Mouse (Mus musculus) forebrain, embryonic 10.5 days (tissue): ENCODE data around the gene Lypd6b. TPM values are rescaled to one million over a fixed set of nuclear protein-coding genes. Genes with fewer than 3 reads are reported as not detected.

Source experiments
- DNase-seq: peaks from one replicate; pipeline ENCODE4 v3.0.0-alpha.2; 2017; ENCODE audit warnings: low spot score; ENCODE audit errors: extremely low spot score
- H3K27ac ChIP-seq: fragments of 300-500 bp; sonication (generic); 2 replicates; pipeline ENCODE4 v1.5.1; 2016; ENCODE audit warnings: mild to moderate bottlenecking
- H3K27me3 ChIP-seq: fragments of 300-500 bp; sonication (generic); 2 replicates; pipeline ENCODE4 v1.6.1; 2016; ENCODE audit warnings: mild to moderate bottlenecking; ENCODE audit not compliant: poor library complexity, severe bottlenecking
- H3K36me3 ChIP-seq: fragments of 300-500 bp; sonication (generic); replicated peaks from 2 replicates; pipeline ENCODE4 v1.6.1; 2016; ENCODE audit warnings: mild to moderate bottlenecking, moderate library complexity
- H3K4me1 ChIP-seq: fragments of 300-500 bp; sonication (generic); 2 replicates; pipeline ENCODE4 v1.6.1; 2016
- H3K4me3 ChIP-seq: fragments of 300-500 bp; sonication (generic); 2 replicates; pipeline ENCODE4 v1.5.1; 2016; ENCODE audit warnings: mild to moderate bottlenecking, moderate library complexity
- H3K9me3 ChIP-seq: fragments of 300-500 bp; sonication (generic); 2 replicates; pipeline ENCODE4 v1.6.1; 2016; ENCODE audit warnings: mild to moderate bottlenecking, moderate library complexity
- WGBS: fragments of 180-500 bp; shearing (Covaris S2); methylation state at CpG from one replicate; pipeline ENCODE4 v1.1.7; 2016; 5-methylcytosine and 5-hydroxymethylcytosine counted together
- polyA plus RNA-seq: library from polyadenylated mRNA; unstranded; fragments of >200 nt; fragmentation: Nextera tagmentation; extraction: Ambion mirVana; gene quantifications from 2 replicates; pipeline ENCODE4 v1.2.1, GENCODE M21; 2016

Gene Lypd6b
- polyA plus RNA-seq, 1 experiment from 2014 or later, result 1.5 TPM

- peaks cover 8% of the 10 kb centered on the region; the same call in 1 of the 2 replicates for H3K4me1 ChIP-seq
- no peaks in the 10 kb centered on the region for H3K27me3 ChIP-seq
- H3K27ac ChIP-seq, result no peak overlapping the region
- no peaks in the 10 kb centered on the region for H3K9me3 ChIP-seq
- DNase-seq, result no peak
- WGBS, result 86% methylated on average over 4 of the region's 4 CpGs
- no peak overlapping the region for H3K4me3 ChIP-seq
- peaks cover 32% of the 10 kb centered on the region for H3K36me3 ChIP-seq
Measured at GRCm38 (mm10) chr2:49775187-49775586, 12.3 kb upstream of the Lypd6b start.

- Histone ChIP-seq H3K27me3 (no peaks in the 10 kb centered on the region), H3K4me1 (peaks cover 8% of the 10 kb centered on the region; the same call in 1 of the 2 replicates), H3K36me3 (peaks cover 27% of the 10 kb centered on the region), H3K4me3 (no peak overlapping the region), H3K27ac (no peak overlapping the region), H3K9me3 (no peaks in the 10 kb centered on the region)
- DNase-seq, result no peak
Measured at GRCm38 (mm10) chr2:49775735-49776134, 11.8 kb upstream of the Lypd6b start.

- Histone ChIP-seq H3K4me1 (peaks cover 8% of the 10 kb centered on the region; the same call in 1 of the 2 replicates), H3K4me3 (no peak overlapping the region), H3K36me3 (peaks cover 21% of the 10 kb centered on the region), H3K9me3 (no peaks in the 10 kb centered on the region), H3K27ac (no peak overlapping the region), H3K27me3 (no peaks in the 10 kb centered on the region)
- no peak for DNase-seq
- WGBS, result 87% methylated on average over 4 of the region's 4 CpGs
Measured at GRCm38 (mm10) chr2:49776407-49776806, 11.1 kb upstream of the Lypd6b start.

GRCm38 (mm10) chr2:49788051-49788418 is 547 bp downstream of the Lypd6b start:
- peaks cover 61% of the 10 kb centered on the region for H3K27me3 ChIP-seq
- H3K4me3 ChIP-seq, result peak overlapping the region; percentile 77
- H3K36me3 ChIP-seq, result no peaks in the 10 kb centered on the region
- DNase-seq, result peak; percentile 30
- WGBS, result 1% methylated on average over 14 of the region's 14 CpGs
- no peaks in the 10 kb centered on the region for H3K9me3 ChIP-seq
- peak overlapping the region; percentile 78 for H3K27ac ChIP-seq
- peaks cover 18% of the 10 kb centered on the region for H3K4me1 ChIP-seq

GRCm38 (mm10) chr2:49788643-49789042 is 1.2 kb downstream of the Lypd6b start:
- Histone ChIP-seq H3K36me3 (no peaks in the 10 kb centered on the region), H3K27ac (no peak overlapping the region), H3K4me3 (peak overlapping the region; percentile 77; the same call in 1 of the 2 replicates), H3K27me3 (peaks cover 61% of the 10 kb centered on the region), H3K9me3 (no peaks in the 10 kb centered on the region), H3K4me1 (peaks cover 18% of the 10 kb centered on the region)
- WGBS, result 20% methylated on average over 3 of the region's 3 CpGs
- no peak for DNase-seq

- H3K4me1 ChIP-seq, result peaks cover 18% of the 10 kb centered on the region
- H3K27ac ChIP-seq, result no peak overlapping the region
- no peak overlapping the region for H3K4me3 ChIP-seq
- no peaks in the 10 kb centered on the region for H3K36me3 ChIP-seq
- no peaks in the 10 kb centered on the region for H3K9me3 ChIP-seq
- peaks cover 61% of the 10 kb centered on the region for H3K27me3 ChIP-seq
- WGBS, result 77% methylated on average over 6 of the region's 6 CpGs
- DNase-seq, result no peak
Measured at GRCm38 (mm10) chr2:49789078-49789477, 1.6 kb downstream of the Lypd6b start.

- DNase-seq, result no peak
- 89% methylated on average over 5 of the region's 5 CpGs for WGBS
- no peak overlapping the region for H3K27ac ChIP-seq
- H3K4me3 ChIP-seq, result no peak overlapping the region
- no peaks in the 10 kb centered on the region for H3K9me3 ChIP-seq
- no peaks in the 10 kb centered on the region for H3K36me3 ChIP-seq
- H3K27me3 ChIP-seq, result peaks cover 61% of the 10 kb centered on the region
- H3K4me1 ChIP-seq, result peaks cover 18% of the 10 kb centered on the region
Measured at GRCm38 (mm10) chr2:49789504-49789903, 2.0 kb downstream of the Lypd6b start.

- Histone ChIP-seq H3K36me3 (no peaks in the 10 kb centered on the region), H3K4me1 (0 out of 2 replicates have a peak, but pooled peaks cover 6% of the 10 kb centered on the region), H3K27me3 (no peaks in the 10 kb centered on the region), H3K27ac (no peak overlapping the region), H3K4me3 (no peak overlapping the region), H3K9me3 (no peaks in the 10 kb centered on the region)
- WGBS, result 72% methylated on average over 14 of the region's 14 CpGs
- no peak for DNase-seq
Measured at GRCm38 (mm10) chr2:49797444-49798143, 10.1 kb downstream of the Lypd6b start.

GRCm38 (mm10) chr2:49804448-49804847 is 17.0 kb downstream of the Lypd6b start:
- Histone ChIP-seq H3K36me3 (no peaks in the 10 kb centered on the region), H3K4me1 (no peaks in the 10 kb centered on the region), H3K27ac (no peak overlapping the region), H3K4me3 (no peak overlapping the region), H3K9me3 (no peaks in the 10 kb centered on the region), H3K27me3 (no peaks in the 10 kb centered on the region)
- 73% methylated on average over 8 of the region's 8 CpGs for WGBS
- DNase-seq, result no peak

GRCm38 (mm10) chr2:49805736-49806371 is 18.4 kb downstream of the Lypd6b start:
- H3K27me3 ChIP-seq, result no peaks in the 10 kb centered on the region
- no peak for DNase-seq
- WGBS, result 80% methylated on average over 11 of the region's 11 CpGs
- H3K36me3 ChIP-seq, result no peaks in the 10 kb centered on the region
- H3K27ac ChIP-seq, result no peak overlapping the region
- no peaks in the 10 kb centered on the region for H3K9me3 ChIP-seq
- no peaks in the 10 kb centered on the region for H3K4me1 ChIP-seq
- H3K4me3 ChIP-seq, result no peak overlapping the region

GRCm38 (mm10) chr2:49809496-49809895 is 22.0 kb downstream of the Lypd6b start:
- Histone ChIP-seq H3K27me3 (0 out of 2 replicates have a peak, but pooled peaks cover 3% of the 10 kb centered on the region), H3K4me1 (peaks cover 13% of the 10 kb centered on the region), H3K4me3 (no peak overlapping the region), H3K9me3 (no peaks in the 10 kb centered on the region), H3K36me3 (no peaks in the 10 kb centered on the region), H3K27ac (no peak overlapping the region)
- whole genome bisulfite sequencing, result 86% methylated on average over 6 of the region's 6 CpGs
- DNase-seq, result peak; percentile 10

- WGBS, result 12% methylated on average over 11 of the region's 11 CpGs
- no peak overlapping the region for H3K27ac ChIP-seq
- no peak overlapping the region for H3K4me3 ChIP-seq
- H3K9me3 ChIP-seq, result no peaks in the 10 kb centered on the region
- peaks cover 13% of the 10 kb centered on the region for H3K4me1 ChIP-seq
- no peaks in the 10 kb centered on the region for H3K36me3 ChIP-seq
- no peak for DNase-seq
- H3K27me3 ChIP-seq, result 0 out of 2 replicates have a peak, but pooled peaks cover 3% of the 10 kb centered on the region
Measured at GRCm38 (mm10) chr2:49811420-49811819, 23.9 kb downstream of the Lypd6b start.

- H3K4me1 ChIP-seq, result peaks cover 13% of the 10 kb centered on the region
- DNase-seq, result no peak
- WGBS, result 28% methylated on average over 4 of the region's 4 CpGs
Measured at GRCm38 (mm10) chr2:49811871-49812363, 24.4 kb downstream of the Lypd6b start.

More at GRCm38 (mm10) chr2:49811871-49812363, 24.4 kb downstream of the Lypd6b start:
- Histone ChIP-seq H3K9me3 (no peaks in the 10 kb centered on the region), H3K4me3 (no peak overlapping the region), H3K27ac (no peak overlapping the region), H3K27me3 (0 out of 2 replicates have a peak, but pooled peaks cover 3% of the 10 kb centered on the region), H3K36me3 (no peaks in the 10 kb centered on the region)
